Mouse (Mus musculus) intestine, embryonic 16.5 days (tissue): ENCODE measurements around the gene Arpc4. TPM values are rescaled to one million over a fixed set of nuclear protein-coding genes. Genes with fewer than 3 reads are reported as not detected.
A peak's percentile ranks its signal among the peaks of the same experiment; 100 is the strongest.

Experiments
- ATAC-seq: fragments of 200-750 bp; cut with Nextera tagmentation; 2 replicates; pipeline ENCODE4 v1.8.0; 2017; ENCODE audit warnings: moderate TSS enrichment, moderate library complexity
- H3K27ac ChIP-seq: fragments of 300-500 bp; sonication (generic); 2 replicates; pipeline ENCODE4 v1.5.1; 2014; ENCODE audit warnings: mild to moderate bottlenecking, low read length
- H3K27me3 ChIP-seq: fragments of 300-500 bp; sonication (generic); replicated peaks from 2 replicates; pipeline ENCODE4 v1.6.1; 2014; ENCODE audit warnings: low read length, control low read depth, mixed read lengths; ENCODE audit not compliant: control insufficient read depth, insufficient read depth
- H3K36me3 ChIP-seq: fragments of 300-500 bp; sonication (generic); 2 replicates; pipeline ENCODE4 v1.6.1; 2014; ENCODE audit warnings: low read length, control low read depth; ENCODE audit not compliant: control insufficient read depth, insufficient read depth
- H3K4me1 ChIP-seq: fragments of 300-500 bp; sonication (generic); 2 replicates; pipeline ENCODE4 v1.6.1; 2014; ENCODE audit warnings: low read length, control low read depth, mixed read lengths; ENCODE audit not compliant: control insufficient read depth, insufficient read depth
- H3K4me2 ChIP-seq: fragments of 300-500 bp; sonication (generic); 2 replicates; pipeline ENCODE4 v1.6.1; 2014; ENCODE audit warnings: low read depth, low read length, control low read depth
- H3K4me3 ChIP-seq: fragments of 300-500 bp; sonication (generic); 2 replicates; pipeline ENCODE4 v1.5.1; 2014; ENCODE audit warnings: mild to moderate bottlenecking, low read length
- H3K9ac ChIP-seq: fragments of 300-500 bp; sonication (generic); 2 replicates; pipeline ENCODE4 v1.6.1; 2014; ENCODE audit warnings: low read depth, low read length
- H3K9me3 ChIP-seq: fragments of 300-500 bp; sonication (generic); 2 replicates; pipeline ENCODE4 v1.6.1; 2016; ENCODE audit warnings: low read length, control low read depth; ENCODE audit not compliant: control insufficient read depth
- WGBS: fragments of 180-500 bp; shearing (Covaris S2); extraction: QIAGEN DNeasy Blood & Tissue Kit; methylation state at CpG from one replicate; pipeline ENCODE4 v1.1.7; 2014; 5-methylcytosine and 5-hydroxymethylcytosine counted together
- polyA plus RNA-seq: library from polyadenylated mRNA; unstranded; fragments of >200 nt; fragmentation: Nextera tagmentation; extraction: Ambion mirVana; gene quantifications from 2 replicates; pipeline ENCODE4 v1.2.1, GENCODE M21; 2015

Gene Arpc4
- polyA plus RNA-seq, 1 experiment from 2014 or later = 456 TPM

DNA sequence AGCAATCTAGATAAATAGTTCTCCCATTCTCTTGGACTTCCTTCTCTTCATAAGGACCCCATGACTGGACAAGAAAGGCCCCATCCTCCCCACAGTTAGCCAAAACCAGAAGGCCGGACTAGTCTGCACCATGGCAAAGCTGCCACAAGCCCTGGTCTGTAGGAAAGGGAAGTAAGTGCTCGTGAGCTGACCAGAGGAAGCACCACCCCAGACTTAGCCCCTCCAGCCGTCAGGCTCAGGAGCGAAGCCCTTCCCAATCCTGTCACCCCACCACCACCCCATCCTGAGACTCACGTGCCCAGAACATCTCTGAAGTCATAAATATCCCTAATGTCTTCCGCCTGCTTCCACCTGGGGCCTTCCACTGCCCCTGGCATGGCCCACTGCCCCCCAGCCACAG is 36.3 kb upstream of the Arpc4 start:
- Histone ChIP-seq H3K4me1 (peaks cover 19% of the 10 kb centered on the region), H3K27me3 (no peaks in the 10 kb centered on the region), H3K9me3 (no peaks in the 10 kb centered on the region), H3K9ac (peak overlapping the region; percentile 33; the same call in 1 of the 2 replicates), H3K36me3 (0 out of 2 replicates have a peak, but pooled peaks cover 3% of the 10 kb centered on the region), H3K4me2 (0 out of 2 replicates have a peak overlapping the region, but pooled peaks have one; percentile 92), H3K4me3 (no peak overlapping the region), H3K27ac (peak overlapping the region; percentile 41; the same call in 1 of the 2 replicates)
- ATAC-seq = no peak
- 74% methylated on average over 6 of the region's 6 CpGs for WGBS

DNA sequence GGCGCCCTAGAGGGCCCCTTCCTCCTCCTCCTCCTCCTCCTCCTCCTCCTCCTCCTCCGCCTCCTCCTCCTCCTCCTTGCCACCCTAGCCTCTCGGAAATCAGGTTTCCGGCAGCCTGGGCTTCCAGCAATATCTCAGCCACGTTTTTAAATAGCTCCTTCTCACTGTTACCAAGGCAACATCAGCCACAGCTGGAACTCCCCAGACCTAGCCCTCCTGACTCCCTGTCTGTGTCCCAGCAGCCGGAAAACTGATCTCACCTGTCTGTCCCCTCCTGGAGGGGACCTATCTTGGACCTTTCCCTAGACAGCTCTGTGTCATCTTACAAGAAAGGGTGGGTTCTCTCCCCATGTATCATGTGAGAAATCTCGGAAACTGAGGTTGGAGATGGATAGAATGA is 35.6 kb upstream of the Arpc4 start:
- Histone ChIP-seq H3K4me1 (peaks cover 19% of the 10 kb centered on the region), H3K9ac (peak overlapping the region; percentile 30; the same call in 1 of the 2 replicates), H3K36me3 (0 out of 2 replicates have a peak, but pooled peaks cover 3% of the 10 kb centered on the region), H3K27me3 (no peaks in the 10 kb centered on the region), H3K4me3 (peak overlapping the region; percentile 79), H3K27ac (no peak overlapping the region), H3K9me3 (no peaks in the 10 kb centered on the region), H3K4me2 (peak overlapping the region; percentile 92)
- WGBS = 35% methylated on average over 5 of the region's 7 CpGs
- ATAC-seq = no peak

DNA sequence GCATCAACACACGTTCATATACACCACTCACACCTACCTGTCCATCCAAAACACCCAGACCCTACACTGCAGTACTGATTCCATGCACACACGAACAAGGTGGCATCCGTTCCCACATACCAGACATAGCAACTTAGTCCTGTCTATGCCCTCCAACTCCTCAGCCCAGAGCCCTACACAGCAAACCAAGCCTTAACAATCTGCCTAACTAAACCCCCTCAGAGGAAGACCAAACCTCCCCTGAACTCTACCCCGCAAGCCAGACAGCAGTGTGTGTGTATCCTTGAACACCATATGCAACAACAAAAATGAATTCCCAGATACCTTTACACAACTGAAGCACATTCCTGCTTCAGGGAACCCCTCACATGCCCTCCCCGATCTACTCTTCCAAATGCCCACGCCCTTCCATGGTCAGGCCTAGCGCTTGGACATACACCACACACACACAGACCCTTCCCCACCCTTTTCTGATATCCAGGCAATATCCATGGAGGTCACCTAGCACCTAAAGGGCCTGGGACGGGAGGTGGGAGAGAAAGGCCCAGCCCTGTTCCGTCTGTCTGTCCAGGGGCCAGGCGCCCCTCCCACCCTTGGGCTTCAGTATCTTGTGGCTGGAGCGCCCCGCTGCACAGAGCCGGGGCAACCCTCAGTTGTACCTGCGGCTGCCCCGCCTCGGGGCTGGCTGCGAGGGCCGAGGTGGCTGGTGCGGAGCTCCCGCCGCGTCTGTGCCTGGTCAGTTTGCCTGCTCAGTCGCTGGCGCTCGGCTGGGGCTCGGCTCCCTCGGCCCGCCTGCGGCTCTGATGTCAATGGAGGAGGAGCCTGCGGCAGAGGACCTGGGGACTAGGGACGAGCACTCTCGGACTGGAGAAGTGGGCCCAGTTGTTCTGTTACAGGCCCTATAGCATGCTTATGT is 34.5 kb upstream of the Arpc4 start, which contains the start of gene Camk1:
Gene Camk1 (minus strand): TSS at position 808 of the 916 bp plus-strand sequence.
- Histone ChIP-seq H3K27ac (peak within 1 kb of the TSS; percentile 65), H3K9me3 (no peaks in the 10 kb centered on the region), H3K4me3 (peak within 1 kb of the TSS; percentile 79), H3K9ac (peak within 1 kb of the TSS; percentile 95), H3K4me1 (peaks cover 19% of the 10 kb centered on the region), H3K27me3 (no peaks in the 10 kb centered on the region), H3K4me2 (peak within 1 kb of the TSS; percentile 92), H3K36me3 (0 out of 2 replicates have a peak, but pooled peaks cover 3% of the 10 kb centered on the region)
- 13% methylated on average over 32 of the region's 32 CpGs for WGBS
- ATAC-seq = peak; percentile 91

DNA sequence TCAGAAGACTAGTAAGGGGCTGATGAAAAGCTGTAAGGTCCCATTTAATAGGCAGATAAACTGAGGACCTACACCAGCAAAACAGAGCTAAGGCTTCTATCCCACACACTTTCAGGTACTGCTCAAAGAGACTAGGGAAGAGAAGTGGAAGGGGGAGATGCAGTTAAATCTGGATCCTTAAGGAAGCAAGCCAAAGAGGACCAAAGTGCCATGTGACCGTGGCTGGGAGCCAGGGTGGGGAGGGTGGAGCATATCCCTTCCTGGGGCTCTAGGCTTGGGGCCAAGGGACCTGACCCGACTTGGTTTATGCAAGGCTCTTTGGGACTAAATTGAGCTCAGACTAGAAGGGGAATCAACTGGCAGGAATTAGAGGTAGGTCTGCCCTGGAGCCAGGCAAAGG is 33.6 kb upstream of the Arpc4 start:
- no peaks in the 10 kb centered on the region for H3K9me3 ChIP-seq
- 31% methylated on average over 2 of the region's 2 CpGs for WGBS
- peak overlapping the region; percentile 95 for H3K9ac ChIP-seq
- H3K36me3 ChIP-seq = 0 out of 2 replicates have a peak, but pooled peaks cover 3% of the 10 kb centered on the region
- peaks cover 19% of the 10 kb centered on the region for H3K4me1 ChIP-seq
- H3K27me3 ChIP-seq = no peaks in the 10 kb centered on the region
- H3K4me3 ChIP-seq = peak overlapping the region; percentile 79
- ATAC-seq = peak; percentile 16; the same call in 1 of the 2 replicates
- peak overlapping the region; percentile 92 for H3K4me2 ChIP-seq
- H3K27ac ChIP-seq = peak overlapping the region; percentile 65; the same call in 1 of the 2 replicates

DNA sequence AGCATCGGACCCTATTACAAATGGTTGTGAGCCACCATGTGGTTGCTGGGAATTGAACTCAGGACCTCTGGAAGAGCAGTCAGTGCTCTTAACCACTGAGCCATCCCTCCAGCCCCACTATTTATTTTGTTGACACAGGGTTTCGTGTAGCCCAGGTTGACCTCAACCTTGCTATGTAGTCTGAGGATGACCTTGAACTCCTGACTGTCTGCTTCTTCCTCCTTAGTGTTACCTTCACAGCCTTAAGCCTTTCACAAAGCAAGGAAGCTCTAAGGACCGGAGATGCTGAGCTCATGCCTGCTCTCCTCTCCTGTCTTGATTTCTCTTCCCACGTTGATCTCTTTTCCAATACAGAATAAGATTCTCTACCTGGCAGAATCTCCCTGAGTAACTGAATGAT is 31.0 kb upstream of the Arpc4 start:
- no peak for ATAC-seq
- WGBS = 65% methylated on average over 4 of the region's 4 CpGs
- no peak overlapping the region for H3K4me2 ChIP-seq
- no peak overlapping the region for H3K9ac ChIP-seq
- H3K27ac ChIP-seq = no peak overlapping the region
- H3K4me1 ChIP-seq = peaks cover 20% of the 10 kb centered on the region
- H3K27me3 ChIP-seq = no peaks in the 10 kb centered on the region
- no peaks in the 10 kb centered on the region for H3K9me3 ChIP-seq
- H3K36me3 ChIP-seq = no peaks in the 10 kb centered on the region
- no peak overlapping the region for H3K4me3 ChIP-seq

DNA sequence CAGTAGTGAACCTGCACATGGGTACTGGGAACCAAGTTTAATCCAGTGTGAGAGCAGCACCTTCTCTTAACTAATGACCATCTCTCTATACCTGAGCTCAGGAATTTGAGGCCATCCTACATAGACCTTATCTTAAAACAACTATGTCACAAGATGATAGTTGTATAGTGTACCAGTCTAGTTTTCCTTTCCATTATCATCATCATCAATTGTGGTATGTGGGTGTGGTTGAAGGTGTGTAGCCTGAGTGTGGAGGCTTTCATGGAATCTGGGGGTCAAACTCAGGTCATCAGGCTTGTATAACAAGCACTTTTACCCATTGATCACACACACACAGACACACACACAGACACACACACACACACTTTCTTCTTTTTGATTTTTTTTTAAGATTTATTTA is 27.4 kb upstream of the Arpc4 start:
- Histone ChIP-seq H3K4me1 (peaks cover 4% of the 10 kb centered on the region; the same call in 1 of the 2 replicates), H3K9me3 (no peaks in the 10 kb centered on the region), H3K4me2 (no peak overlapping the region), H3K9ac (no peak overlapping the region), H3K36me3 (no peaks in the 10 kb centered on the region), H3K27ac (no peak overlapping the region), H3K4me3 (no peak overlapping the region), H3K27me3 (no peaks in the 10 kb centered on the region)
- peak; percentile 71 for ATAC-seq

DNA sequence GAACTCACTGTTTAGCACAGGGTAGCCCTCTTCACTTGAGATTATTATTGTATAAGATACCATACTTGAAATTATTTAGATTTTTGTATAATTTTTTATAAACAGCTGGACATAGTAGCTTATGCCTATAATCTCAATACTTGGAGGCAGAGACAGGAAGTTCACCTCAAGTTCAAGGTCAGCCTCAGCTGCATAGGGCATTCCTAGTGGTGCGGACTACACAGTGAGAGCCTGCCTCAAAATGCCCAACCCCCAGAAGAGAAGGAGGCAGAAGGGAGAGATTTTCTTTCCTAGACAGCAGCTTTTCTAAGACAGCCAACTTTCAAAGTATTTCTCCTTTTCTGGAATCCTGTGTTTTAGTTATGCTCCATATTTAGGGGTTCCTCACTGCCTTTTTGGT is 26.8 kb upstream of the Arpc4 start:
- H3K27ac ChIP-seq = no peak overlapping the region
- 85% methylated on average over 1 of the region's 1 CpGs for WGBS
- H3K27me3 ChIP-seq = no peaks in the 10 kb centered on the region
- ATAC-seq = no peak
- H3K36me3 ChIP-seq = no peaks in the 10 kb centered on the region
- no peak overlapping the region for H3K4me2 ChIP-seq
- H3K4me3 ChIP-seq = no peak overlapping the region
- H3K9me3 ChIP-seq = no peaks in the 10 kb centered on the region
- no peak overlapping the region for H3K9ac ChIP-seq
- H3K4me1 ChIP-seq = peaks cover 4% of the 10 kb centered on the region; the same call in 1 of the 2 replicates

DNA sequence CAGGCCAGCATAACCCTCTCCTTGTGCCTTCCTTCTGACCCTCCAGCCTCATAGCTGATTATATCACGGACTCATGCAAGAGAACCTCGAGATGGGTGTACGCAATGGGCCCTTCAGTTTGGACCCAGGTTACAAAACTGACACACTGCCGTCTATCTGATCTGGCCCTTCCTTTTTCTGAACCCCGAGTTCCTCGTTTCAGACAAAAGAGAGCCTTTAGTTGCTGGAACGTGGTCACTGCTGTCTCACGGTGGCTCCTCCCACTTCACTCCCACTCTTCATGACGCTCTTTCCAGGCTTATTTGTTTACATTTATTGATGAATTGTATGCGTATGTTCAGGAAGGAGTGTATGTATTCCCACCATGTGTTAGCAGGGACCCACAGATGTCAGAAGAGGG is 26.3 kb upstream of the Arpc4 start:
- Histone ChIP-seq H3K27me3 (no peaks in the 10 kb centered on the region), H3K4me2 (no peak overlapping the region), H3K9me3 (no peaks in the 10 kb centered on the region), H3K36me3 (no peaks in the 10 kb centered on the region), H3K9ac (no peak overlapping the region), H3K4me1 (peaks cover 4% of the 10 kb centered on the region; the same call in 1 of the 2 replicates), H3K27ac (no peak overlapping the region), H3K4me3 (no peak overlapping the region)
- WGBS = 46% methylated on average over 10 of the region's 10 CpGs
- ATAC-seq = no peak; the same call in 1 of the 2 replicates

DNA sequence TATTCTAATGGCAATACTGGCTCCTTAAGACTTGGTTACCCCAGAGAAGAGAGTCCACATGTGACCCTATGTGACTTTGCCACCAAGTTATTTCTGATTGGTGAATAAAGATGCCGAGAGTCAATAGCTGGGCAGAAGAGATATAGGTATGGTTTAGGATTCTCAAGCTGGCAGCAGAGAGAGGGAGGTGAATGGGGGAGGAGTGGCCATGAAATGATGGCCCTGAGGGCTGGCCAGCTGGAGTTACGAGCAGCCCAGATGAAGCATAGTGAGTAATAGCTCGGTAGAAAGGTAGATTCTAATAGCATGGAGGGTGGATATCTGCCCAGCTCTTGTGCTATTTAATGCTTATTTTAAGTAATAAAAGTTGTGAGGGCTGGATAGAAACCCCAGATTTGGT is 25.1 kb upstream of the Arpc4 start:
- WGBS = 71% methylated on average over 3 of the region's 3 CpGs
- no peak for ATAC-seq
- H3K9ac ChIP-seq = no peak overlapping the region

More for the DNA sequence above, 25.1 kb upstream of the Arpc4 start:
- Histone ChIP-seq H3K4me3 (no peak overlapping the region), H3K9me3 (no peaks in the 10 kb centered on the region), H3K27me3 (no peaks in the 10 kb centered on the region), H3K27ac (no peak overlapping the region), H3K4me2 (no peak overlapping the region), H3K4me1 (peaks cover 4% of the 10 kb centered on the region; the same call in 1 of the 2 replicates), H3K36me3 (no peaks in the 10 kb centered on the region)
